7 mouse cellular contexts compared by ENCODE assay signal in the genomic region with DNA sequence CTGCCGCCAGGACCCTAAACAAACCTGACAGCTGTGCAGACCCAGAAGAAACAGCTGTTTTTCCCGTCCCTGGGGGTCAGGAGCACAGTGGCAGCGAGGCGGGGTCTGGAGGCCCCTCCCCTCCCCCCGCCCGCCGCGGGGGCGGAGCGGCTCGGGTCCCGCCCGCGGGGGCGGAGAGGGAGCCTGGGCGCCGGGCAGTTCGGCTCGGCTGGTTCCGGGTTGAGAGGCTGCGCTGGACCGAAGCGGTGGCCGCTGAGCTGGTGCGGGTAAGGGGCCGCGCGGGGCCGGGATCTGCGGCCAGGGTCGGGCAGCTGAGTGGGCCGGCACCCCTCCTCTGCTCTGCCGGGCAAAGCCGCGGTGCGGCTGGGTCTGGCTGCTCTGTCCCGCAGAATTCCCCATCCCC. TPM values are rescaled to one million over a fixed set of nuclear protein-coding genes. Genes with fewer than 3 reads are reported as not detected.
A peak's percentile ranks its signal among the peaks of the same experiment; 100 is the strongest.
DNase-seq lines count a peak whose midpoint lies in the region; ATAC-seq and TF ChIP-seq lines count a peak whose summit lies in the region.

Gene Trim62, plus strand, starts transcription at position 202 of the 403 bp plus-strand sequence.

- peak within 1 kb of the TSS; percentile 38 for H3K9ac ChIP-seq in intestine, postnatal 0 days (ENCODE audit: low read depth, low read length)
- peak within 1 kb of the TSS; percentile 76 for H3K9ac ChIP-seq in limb, embryonic 13.5 days
- peak within 1 kb of the TSS; percentile 85 for H3K9ac ChIP-seq in midbrain, embryonic 14.5 days (replicated peaks; ENCODE audit: low read length)

- H3K4me3 ChIP-seq in intestine, postnatal 0 days (ENCODE audit: low read depth, low read length), result peak within 1 kb of the TSS; percentile 61
- peak within 1 kb of the TSS; percentile 84 for H3K4me3 ChIP-seq in limb, embryonic 13.5 days
- peak within 1 kb of the TSS; percentile 77 for H3K4me3 ChIP-seq in midbrain, embryonic 14.5 days (replicated peaks; ENCODE audit: low read depth, low read length)
- H3K4me3 ChIP-seq in spleen, adult 2 months (ENCODE audit: extremely low read depth, insufficient read depth, insufficient read length), result peak within 1 kb of the TSS; percentile 67

- H3K27ac ChIP-seq in intestine, postnatal 0 days (ENCODE audit: low read depth, low read length), result no peak within 1 kb of the TSS
- H3K27ac ChIP-seq in limb, embryonic 13.5 days, result peak within 1 kb of the TSS; percentile 58
- H3K27ac ChIP-seq in midbrain, embryonic 14.5 days (replicated peaks; ENCODE audit: low read depth, low read length), result peak within 1 kb of the TSS; percentile 83
- 0 out of 2 replicates have a peak within 1 kb of the TSS, but pooled peaks have one; percentile 23 for H3K27ac ChIP-seq in spleen, adult 2 months (ENCODE audit: insufficient read depth, low read length)

- peak; percentile 35; the same call in 1 of the 2 replicates for TF ChIP-seq CTCF in intestine, postnatal 0 days (IDR thresholded peaks at IDR 0.05; ENCODE audit: low read depth)
- TF ChIP-seq CTCF in spleen, adult 2 months (IDR thresholded peaks at IDR 0.05; ENCODE audit: extremely low read depth, insufficient read depth, insufficient read length, insufficient replicate concordance), result no peak

- peak within 1 kb of the TSS; percentile 100 for H3K4me2 ChIP-seq in intestine, postnatal 0 days (replicated peaks; ENCODE audit: low read depth)
- H3K4me2 ChIP-seq in limb, embryonic 13.5 days (replicated peaks), result peak within 1 kb of the TSS; percentile 98
- H3K4me2 ChIP-seq in midbrain, embryonic 14.5 days (ENCODE audit: low read length), result peak within 1 kb of the TSS; percentile 95

- no peaks in the 10 kb centered on the region for H3K9me3 ChIP-seq in intestine, postnatal 0 days (ENCODE audit: control insufficient read depth)
- 0 out of 2 replicates have a peak, but pooled peaks cover 7% of the 10 kb centered on the region for H3K9me3 ChIP-seq in limb, embryonic 13.5 days
- H3K9me3 ChIP-seq in midbrain, embryonic 14.5 days (ENCODE audit: control insufficient read depth, low read length), result no peaks in the 10 kb centered on the region

- H3K4me1 ChIP-seq in intestine, postnatal 0 days (replicated peaks; ENCODE audit: control insufficient read depth, insufficient read depth, low read length), result peaks cover 10% of the 10 kb centered on the region; the same call in 1 of the 2 replicates
- H3K4me1 ChIP-seq in limb, embryonic 13.5 days, result peaks cover 53% of the 10 kb centered on the region
- peaks cover 47% of the 10 kb centered on the region for H3K4me1 ChIP-seq in midbrain, embryonic 14.5 days (ENCODE audit: control insufficient read depth, insufficient read depth, low read length)
- H3K4me1 ChIP-seq in spleen, adult 2 months (ENCODE audit: control insufficient read depth, insufficient read depth, insufficient read length), result peaks cover 4% of the 10 kb centered on the region; the same call in 1 of the 2 replicates

- H3K27me3 ChIP-seq in intestine, postnatal 0 days (replicated peaks; ENCODE audit: control insufficient read depth, insufficient read depth, low read length), result 0 out of 2 replicates have a peak, but pooled peaks cover 4% of the 10 kb centered on the region
- no peaks in the 10 kb centered on the region for H3K27me3 ChIP-seq in limb, embryonic 13.5 days
- H3K27me3 ChIP-seq in midbrain, embryonic 14.5 days (ENCODE audit: control insufficient read depth, insufficient read depth, low read length), result no peaks in the 10 kb centered on the region
- peaks cover 7% of the 10 kb centered on the region for H3K27me3 ChIP-seq in spleen, adult 2 months (ENCODE audit: control insufficient read depth, insufficient read depth, low read length)

- H3K36me3 ChIP-seq in intestine, postnatal 0 days (ENCODE audit: control insufficient read depth, insufficient read depth), result no peaks in the 10 kb centered on the region
- H3K36me3 ChIP-seq in limb, embryonic 13.5 days, result peaks cover 5% of the 10 kb centered on the region; the same call in 1 of the 2 replicates
- H3K36me3 ChIP-seq in midbrain, embryonic 14.5 days (ENCODE audit: control insufficient read depth, insufficient read depth, low read length), result 0 out of 2 replicates have a peak, but pooled peaks cover 2% of the 10 kb centered on the region
- no peaks in the 10 kb centered on the region for H3K36me3 ChIP-seq in spleen, adult 2 months (ENCODE audit: control insufficient read depth, insufficient read depth, low read length)

- peak; percentile 80 for ATAC-seq in granulocyte monocyte progenitor cell, adult 5-6 weeks (replicated peaks; ENCODE audit: poor library complexity, severe bottlenecking)
- peak; percentile 63 for ATAC-seq in intestine, postnatal 0 days
- peak; percentile 72 for ATAC-seq in limb, embryonic 13.5 days (ENCODE audit: low FRiP score, low read depth)
- peak; percentile 63 for ATAC-seq in midbrain, embryonic 14.5 days (ENCODE audit: low FRiP score, low TSS enrichment)

- whole genome bisulfite sequencing in intestine, postnatal 0 days, result under 1% methylated on average over 29 of the region's 37 CpGs
- 0% methylated on average over 35 of the region's 37 CpGs for WGBS in limb, embryonic 13.5 days
- WGBS in midbrain, embryonic 14.5 days, result under 1% methylated on average over 36 of the region's 37 CpGs
- WGBS in spleen, adult 2 months, result 1% methylated on average over 28 of the region's 37 CpGs

- peak; percentile 62 for DNase-seq in adrenal gland, adult 8-10 months
- peak; percentile 93 for DNase-seq in embryo, embryonic 11 days
- peak; percentile 91 for DNase-seq in midbrain, embryonic 14.5 days
- peak in 1 of 2 experiments; percentile 65 for DNase-seq in spleen, adult 2 months (ENCODE audit: low read depth in 1 of 2, low spot score in 2 of 2)

- no peak for TF ChIP-seq POLR2A in spleen, adult 2 months (IDR thresholded peaks at IDR 0.05; ENCODE audit: low read depth, low read length)

RNA-seq across cellular contexts. Expression of gene Trim62, which starts in this region (rescaled TPM):
- total RNA-seq in adrenal gland, adult 8-10 months (2022), result 10 to 100 TPM in 3 of 4 experiments, 1 to 10 TPM in 1; 9.0 to 14.6 (median 11.1) TPM
- 0.34 and 2.1 TPM in 2 replicates for total RNA-seq in granulocyte monocyte progenitor cell, adult 5-6 weeks (2014; fragmentation: Nextera tagmentation)
- 0.10 and 0.30 TPM in 2 replicates for total RNA-seq in granulocyte monocyte progenitor cell, adult 5-6 weeks (2017)
- 2.1 and 2.8 TPM in 2 replicates for polyA plus RNA-seq in intestine, postnatal 0 days (2015; fragmentation: Nextera tagmentation; extraction: Ambion mirVana)
- 6.7 and 7.6 TPM in 2 replicates for polyA plus RNA-seq in limb, embryonic 13.5 days (2015; fragmentation: Nextera tagmentation; extraction: Ambion mirVana)
- 22.4 and 27.3 TPM in 2 replicates for polyA plus RNA-seq in midbrain, embryonic 14.5 days (2014; fragmentation: Nextera tagmentation; extraction: Ambion mirVana)
- 3.9 and 5.6 TPM in 2 replicates for polyA plus RNA-seq in spleen, adult 2 months (2012; rRNA removed)
